Mouse (Mus musculus): ENCODE results near the gene Pax9.

Gene Pax9

DNA sequence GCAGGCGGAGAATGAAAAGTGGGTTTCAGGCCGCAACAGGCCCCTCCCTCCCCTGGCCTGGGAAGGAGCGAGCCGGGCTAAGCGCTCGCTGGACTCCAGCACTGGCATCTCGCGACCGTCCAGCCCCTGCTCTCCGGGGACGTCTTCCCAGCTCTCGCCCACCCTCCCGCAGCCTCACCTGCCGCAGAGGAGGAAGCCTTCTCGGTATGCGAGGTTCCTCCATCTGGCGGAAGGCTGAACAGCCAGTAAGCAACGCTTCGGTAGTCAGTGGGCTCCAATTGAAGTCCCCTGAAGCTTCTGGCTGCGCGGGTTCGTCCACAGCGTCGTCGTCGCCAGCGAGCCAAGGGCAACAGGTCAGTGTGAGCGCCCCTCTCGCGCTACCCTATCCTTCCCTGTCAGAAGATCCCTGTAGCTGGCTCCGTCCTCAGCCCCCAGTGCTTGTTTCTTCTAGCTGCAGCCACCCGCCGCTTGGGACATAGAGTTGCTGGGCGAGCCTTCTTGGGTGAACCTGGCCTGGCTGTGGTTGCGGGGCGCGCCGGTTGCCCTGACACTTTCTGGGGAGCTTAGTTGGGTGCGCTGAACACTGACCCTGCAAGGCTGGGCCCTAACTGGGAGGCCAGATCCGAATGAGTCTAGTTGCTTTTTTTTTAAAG, at the start of gene Pax9:
Pax9 (plus strand) TSS at position 341 of the 653 bp plus-strand sequence.
- DNase-seq: peak; percentile 17

DNA sequence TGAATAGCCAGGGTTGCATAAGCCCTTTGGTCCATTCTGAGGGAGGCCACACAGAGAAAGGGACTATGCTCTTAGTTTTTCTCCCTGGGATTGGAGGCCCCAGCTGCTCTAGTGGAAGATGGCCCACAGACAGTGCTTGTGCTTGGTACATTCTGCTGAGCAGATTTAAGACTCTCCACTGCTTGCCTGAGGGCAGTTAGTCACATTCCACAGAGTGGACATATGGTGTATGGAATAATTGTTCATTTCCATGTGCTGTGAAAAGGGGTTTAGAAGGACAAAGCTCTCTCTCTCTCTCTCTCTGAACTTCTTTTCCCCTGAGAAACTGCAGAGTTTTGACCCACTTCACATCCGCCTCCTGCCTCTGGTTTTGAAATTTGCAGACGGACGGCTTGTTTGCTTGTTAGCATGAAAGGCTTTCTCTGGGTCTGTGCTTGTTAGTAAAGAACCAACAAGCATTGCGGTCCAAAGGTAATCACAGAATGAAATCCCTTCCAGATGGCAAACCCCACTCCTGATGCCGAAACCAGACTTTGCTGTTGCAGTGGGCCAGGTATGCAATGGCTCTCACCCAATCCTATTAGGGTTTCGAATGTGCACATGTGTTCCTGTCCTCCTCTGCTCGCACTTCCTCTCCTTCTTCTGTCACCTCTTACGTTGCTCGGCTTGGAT, 22.0 kb upstream of the Pax9 start:
- DNase-seq: no peak

DNA sequence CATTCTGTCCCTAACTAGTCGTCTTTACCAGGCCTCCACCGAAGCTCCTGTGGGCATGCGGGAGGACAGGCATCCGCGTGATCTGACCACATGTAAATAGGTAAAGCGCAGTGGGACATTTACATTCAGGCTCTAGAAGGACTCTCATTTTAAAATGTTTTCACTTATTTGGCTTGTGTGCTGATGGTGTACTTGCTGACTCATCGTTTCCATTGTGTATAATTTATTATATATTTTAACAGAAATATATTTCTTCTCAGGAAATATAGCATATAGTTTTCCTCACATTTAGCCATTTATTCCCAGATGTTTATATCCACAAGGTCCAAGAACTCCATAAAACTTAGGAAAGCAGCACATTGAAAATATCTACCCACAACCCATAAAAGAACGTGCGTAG, 20.8 kb upstream of the Pax9 start:
- no peak for DNase-seq

DNA sequence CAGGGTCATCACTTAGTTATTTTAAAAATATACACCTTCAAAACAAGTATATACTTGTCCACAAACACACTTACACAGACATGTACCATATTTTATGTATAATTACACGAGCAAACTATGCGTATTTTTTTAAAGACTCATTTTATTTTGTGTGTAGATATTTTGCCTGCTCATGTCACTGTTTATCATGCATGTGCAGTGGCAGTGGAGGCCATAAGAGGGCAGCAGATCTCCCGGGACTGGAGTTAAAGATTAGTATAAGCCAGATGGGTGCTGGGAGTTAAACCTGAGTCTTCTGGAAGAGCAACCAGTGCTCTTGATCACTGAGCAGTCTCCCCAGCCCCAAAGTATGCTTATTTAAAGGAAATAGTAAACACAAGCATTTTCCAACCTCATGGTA, 16.8 kb upstream of the Pax9 start:
- peak; percentile 27 for DNase-seq

DNA sequence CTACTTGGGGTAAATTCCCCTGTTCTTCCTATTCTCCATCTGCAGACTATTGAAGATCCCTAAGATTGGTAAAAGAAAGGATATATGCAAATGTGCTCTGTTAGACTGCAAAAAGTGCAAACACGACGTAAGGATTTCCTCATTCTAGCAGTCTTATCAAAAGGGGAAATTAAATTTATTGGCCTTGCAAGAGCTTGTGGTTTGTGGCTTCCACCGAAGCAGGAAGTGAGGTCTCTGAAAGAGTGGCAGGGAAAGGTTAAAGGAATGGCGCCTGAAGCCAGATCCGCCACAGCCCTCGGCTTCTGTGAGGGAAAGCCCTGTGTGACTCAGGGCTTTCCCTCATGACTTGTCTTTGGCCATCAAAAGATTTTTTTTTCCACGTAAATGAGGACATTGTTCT, 13.9 kb upstream of the Pax9 start:
- no peak for DNase-seq

DNA sequence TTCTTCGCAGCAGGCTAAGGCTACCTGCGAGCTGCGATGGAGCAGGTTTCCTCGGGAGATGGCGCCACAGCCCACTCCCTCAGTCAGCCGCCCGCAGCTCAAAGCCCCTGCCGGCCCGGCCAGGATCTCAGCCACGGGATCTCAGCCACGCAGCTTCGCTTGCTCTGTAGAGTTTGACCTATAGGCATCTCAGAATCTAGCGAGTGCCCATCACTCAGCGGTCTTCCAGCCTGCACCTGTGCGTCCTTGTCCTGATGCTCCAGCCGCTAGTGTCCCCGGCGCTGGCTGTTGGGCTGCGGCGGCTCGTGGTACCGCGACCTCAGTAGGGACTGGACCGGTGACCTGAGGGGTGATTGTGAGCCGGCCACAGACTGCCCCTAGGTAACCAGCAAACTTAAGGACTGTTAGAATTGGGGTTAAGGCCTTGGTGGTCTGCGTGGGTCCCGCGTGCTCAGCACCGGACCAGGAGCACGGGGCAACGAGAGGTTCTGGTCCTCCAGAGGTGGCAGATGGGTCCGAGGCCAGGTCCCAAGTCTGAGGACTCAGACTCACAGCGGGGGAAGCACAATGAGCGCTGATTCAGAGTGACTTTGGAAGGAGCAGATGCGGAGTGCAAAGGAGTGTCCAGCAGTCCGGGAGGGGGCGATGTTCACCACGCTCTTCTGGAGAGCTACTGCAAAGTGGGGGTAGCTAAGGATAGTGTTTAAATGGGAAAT, 10.3 kb upstream of the Pax9 start:
- DNase-seq: peak; percentile 48

DNA sequence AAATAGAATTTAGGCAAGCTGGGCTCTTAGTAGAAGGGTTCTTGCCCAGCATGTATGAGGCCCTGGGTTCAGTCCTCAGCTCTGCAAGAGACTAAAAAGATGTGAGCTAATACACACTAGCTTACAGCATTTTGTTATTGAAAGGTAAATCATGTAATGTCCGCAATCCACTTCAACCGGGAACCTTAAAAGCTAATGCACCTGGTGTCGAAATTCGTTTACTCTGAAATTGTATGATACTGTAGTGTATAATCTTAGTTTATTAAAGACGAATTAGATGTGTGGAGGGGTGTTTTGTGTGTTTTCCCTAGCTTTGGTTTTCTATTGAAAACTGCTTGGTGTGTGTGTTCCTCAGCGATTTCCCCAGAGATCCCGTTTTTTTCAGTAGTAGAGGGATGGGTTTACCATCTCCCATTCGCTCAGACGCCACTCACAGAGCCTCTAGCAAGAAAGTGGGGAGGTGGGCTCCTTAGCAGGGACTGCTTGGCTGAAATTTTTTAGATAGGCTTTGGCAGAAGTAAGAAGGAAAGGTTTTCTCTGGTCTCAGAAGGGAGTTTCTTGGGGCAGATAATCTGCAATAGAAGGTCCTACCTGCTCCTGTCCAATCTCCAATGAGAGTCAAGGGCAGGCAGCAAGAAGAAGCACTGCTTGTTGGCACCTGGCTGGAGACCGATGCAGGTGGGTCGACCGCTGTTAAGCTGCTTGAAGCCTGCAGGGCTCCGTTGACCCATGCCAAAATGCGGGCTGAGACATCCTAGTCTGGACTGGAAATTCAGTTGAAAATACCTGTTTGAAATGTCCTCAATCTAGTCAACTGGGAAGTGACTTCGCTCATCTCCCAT, 3.7 kb upstream of the Pax9 start:
- peak; percentile 18 for DNase-seq

DNA sequence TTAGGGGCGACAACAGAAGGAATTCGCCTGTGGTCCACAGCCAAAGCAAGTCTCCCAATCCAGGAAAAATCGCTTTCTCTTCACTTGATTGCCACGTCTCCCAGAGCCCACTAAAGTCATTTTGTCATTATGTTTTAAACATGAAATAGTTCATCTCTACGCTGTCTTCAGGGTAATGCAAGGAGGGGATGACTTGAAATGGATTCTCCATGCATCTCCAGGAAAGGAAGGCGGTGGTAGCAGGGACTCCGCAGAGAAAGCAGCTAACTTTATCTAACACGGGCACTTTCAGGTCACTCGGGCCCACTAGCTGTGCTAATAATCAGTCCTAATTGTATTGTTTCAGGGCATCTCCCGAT, 3.1 kb upstream of the Pax9 start:
- no peak for DNase-seq

DNA sequence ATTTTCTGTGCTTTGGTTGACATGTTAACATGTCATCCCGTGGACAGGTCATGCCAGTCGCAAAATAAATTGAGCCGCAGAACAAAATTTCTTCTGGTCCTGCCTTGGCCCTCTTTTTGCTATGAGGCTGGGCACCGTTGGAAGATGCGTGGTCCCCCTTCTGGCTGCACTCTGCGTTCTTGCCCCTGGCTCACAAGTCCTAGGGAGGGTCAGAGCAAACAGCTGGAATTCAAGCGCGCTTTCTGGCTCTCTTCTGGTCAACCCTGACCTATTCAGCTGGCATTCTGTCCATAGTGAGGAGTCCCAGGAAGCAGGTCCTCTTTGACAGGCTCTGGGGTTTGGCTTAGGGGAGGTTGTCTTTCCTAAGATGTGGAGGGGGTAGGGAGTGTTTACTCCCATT, 2.6 kb upstream of the Pax9 start:
- DNase-seq: no peak

DNA sequence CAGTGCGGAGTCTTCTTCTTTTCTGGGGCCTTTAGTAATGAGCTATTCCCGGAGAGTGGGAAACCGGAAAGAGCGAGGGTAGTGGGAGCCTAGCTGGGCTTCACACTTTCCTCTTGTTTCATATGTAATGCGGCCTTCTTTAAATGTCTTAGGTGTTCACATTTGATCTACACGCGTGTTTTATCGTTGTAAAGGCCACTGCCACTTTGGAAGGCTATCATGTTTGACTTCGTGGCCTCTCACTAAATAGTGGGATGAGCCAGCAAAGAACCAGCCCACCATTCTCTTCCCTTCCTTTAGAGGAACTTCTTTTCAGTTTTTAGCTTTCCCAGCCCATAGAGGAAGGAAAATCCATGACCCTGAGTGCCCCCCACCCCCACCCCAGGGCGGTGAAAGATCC, 2.2 kb upstream of the Pax9 start:
- no peak for DNase-seq

DNA sequence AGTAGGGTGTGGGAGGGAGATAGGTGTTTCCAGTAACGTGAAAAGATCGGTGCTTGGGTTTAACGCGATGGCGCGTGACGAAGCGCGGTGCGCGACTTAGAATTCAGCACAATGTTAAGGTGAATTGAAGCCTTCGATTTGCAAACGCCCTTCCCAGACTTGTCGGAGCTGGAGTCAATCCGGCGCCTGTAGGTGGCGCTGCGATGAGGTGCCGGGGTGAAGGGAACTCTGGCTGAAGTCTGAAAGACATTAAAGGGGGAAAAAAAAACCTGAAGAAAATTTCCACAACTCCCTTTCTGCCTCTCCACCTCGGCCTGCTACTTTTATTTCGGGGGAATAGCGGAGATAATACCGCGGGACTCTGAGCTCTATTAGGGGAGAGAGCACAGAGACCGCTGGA, 1.8 kb upstream of the Pax9 start:
- DNase-seq: peak; percentile 20

DNA sequence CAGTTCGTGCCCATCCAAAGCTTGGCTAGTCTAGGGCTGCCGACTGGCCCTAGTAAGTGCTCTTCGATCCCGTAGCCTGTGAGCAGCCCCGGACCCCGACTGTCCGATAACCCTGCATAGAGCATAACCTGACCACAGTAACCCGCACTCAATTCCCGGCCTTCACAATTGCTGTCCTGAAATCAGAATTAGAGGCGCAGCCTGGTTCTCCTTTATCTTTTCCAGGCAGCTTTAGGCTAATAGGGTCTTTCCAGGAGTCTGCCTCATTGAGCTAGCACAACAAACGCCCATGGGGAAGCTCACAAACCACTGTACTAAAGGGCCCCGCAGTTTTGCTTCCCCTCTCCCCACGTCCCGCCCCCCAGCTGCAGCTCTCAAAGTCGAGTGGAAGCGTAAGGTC, 1.2 kb upstream of the Pax9 start:
- no peak for DNase-seq

DNA sequence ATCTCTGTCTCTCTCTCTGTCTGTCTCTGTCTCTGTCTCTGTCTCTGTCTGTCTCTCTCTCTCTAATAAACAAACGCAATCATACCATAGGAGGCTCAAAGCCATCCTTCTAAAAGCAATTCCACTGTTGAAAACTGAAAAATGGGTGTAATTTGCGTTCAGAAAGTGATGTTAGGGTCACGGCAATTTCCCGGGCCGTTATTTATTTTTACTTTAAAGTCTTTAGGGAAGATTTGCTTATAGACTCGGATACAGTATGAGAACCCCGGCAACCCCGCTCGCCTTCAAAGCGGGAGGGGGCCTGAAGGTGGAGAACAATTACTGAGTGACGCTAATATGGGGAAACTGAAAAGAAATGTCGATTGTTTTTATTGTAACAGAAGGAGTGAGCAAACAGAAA, 566 bp upstream of the Pax9 start:
- no peak for DNase-seq

DNA sequence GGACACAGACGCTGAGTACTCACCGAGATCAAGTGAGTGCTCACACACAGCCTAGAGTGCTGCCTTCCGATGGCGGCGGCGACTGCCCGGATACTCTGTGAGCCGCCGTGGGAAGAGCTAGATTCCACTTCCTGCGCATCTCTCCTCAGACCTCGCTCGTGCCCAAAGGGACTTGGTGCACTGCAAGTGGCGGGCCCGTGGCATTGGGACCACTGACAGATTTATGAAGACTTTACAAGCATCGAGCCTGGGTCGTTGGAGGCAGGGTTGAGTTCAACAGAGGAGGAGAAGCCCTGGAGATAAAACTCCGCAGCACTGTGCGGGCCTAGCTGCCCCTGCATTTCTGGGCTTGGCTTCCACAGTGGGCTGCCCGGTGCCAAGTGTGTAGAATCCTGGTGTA, 969 bp downstream of the Pax9 start:
- no peak for DNase-seq

DNA sequence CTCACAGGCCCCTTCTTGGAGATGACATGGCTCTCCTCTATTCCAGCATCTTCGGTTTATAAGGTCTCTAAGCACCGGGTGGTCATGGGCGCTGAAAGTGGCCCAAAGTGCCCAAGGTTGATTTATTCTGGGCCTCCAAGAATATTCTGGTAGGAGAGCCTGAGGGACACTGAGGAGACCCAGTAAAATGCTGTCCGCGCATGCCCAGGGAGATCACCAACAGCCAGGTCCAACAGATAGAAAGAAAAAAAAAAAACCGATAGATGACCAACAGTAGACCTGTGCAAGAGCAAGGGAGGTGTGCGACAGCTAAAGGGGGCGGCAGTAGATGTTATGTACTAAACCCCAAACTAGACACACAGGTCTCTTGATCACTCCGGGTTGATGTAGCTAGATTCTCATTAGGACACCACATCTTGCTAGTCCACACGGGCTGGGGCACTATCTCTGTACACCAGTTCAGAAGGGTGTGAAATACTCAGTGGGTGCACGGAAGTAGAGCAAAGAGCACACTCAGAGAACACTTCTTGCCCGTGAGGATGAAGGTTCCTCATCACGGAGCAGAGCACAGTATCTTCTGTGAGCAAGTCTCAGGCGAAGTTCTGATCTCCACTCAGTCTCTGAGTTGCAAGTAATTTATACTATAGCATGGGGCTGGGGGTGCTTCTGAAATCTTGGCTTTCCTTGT, 2.0 kb downstream of the Pax9 start:
- no peak for DNase-seq

DNA sequence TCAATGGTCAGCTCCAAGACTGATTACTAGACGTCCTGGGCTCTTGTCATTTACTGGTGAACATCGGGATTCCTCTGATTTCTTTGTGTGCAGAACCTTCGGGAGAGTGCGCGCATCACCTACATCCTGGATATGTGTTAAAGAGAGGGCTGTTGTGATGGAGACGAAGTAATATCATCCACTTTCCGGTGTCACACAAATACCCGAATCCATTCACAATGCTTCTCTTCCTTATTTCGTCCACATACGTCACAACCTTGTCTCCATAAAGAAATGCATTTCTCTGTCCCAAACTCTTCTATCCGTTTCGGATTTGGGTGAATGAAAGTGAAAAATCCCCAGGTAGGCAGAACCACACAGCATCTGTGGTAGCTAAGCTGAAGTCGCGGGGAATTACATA, 2.8 kb downstream of the Pax9 start:
- no peak for DNase-seq

DNA sequence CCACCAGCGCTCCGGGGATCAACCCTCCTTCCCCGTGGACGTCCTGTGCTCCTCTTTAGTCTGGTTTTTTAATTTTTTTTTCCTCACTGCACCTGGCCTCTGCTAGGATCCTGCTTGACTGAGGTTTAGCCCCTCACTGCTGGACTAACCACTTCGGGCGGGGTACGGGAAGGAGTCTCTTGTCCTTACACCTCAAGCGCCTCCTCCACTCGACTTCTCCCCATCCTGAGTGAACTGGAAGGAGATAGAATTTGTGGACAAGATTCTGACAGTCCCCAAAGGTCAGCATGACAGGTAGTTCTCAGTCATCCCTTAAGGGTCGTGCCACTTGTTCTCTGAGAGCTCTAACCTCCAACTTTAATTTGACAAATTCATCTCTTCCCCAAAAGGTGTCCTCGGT, 3.4 kb downstream of the Pax9 start:
- DNase-seq: no peak

DNA sequence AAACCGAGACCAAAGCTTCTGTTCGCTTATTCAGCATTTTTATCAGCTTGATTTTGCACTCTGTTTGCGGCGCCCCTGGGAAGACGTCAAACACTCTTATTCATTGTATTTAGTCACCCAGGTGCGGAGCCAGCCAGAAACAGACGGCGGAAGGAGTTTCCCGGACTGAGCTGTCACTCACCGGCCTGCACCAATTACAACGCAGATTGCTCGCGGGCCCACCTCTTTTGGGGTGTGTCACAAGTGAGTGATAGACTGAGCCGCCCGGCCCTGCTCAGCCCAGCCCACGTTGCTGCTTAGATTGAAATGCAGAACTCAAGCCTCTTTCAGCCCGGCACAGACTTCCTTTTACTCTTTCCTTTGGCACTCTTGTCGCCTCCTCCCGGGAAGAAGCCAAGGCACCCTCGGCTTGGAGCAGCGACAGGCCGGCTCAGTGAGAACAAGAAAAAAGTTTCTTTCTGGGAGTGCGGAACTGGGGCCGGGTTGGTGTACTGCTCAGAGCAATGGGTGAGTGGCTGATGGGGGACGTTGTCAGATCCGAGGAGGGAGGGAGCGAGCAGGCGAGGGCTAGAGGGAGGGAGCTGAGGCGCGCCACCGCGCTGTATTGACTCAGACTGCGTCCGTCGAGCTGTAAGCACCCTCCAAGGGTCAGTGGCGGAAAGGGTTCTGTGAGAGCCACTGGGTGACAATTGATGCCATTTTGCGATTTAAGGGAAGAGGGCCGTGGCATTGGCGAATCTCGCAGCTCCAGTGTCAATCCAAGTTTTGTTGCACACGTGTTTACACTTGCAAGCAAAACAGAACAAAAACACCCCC, 4.0 kb downstream of the Pax9 start:
- peak; percentile 62 for DNase-seq

DNA sequence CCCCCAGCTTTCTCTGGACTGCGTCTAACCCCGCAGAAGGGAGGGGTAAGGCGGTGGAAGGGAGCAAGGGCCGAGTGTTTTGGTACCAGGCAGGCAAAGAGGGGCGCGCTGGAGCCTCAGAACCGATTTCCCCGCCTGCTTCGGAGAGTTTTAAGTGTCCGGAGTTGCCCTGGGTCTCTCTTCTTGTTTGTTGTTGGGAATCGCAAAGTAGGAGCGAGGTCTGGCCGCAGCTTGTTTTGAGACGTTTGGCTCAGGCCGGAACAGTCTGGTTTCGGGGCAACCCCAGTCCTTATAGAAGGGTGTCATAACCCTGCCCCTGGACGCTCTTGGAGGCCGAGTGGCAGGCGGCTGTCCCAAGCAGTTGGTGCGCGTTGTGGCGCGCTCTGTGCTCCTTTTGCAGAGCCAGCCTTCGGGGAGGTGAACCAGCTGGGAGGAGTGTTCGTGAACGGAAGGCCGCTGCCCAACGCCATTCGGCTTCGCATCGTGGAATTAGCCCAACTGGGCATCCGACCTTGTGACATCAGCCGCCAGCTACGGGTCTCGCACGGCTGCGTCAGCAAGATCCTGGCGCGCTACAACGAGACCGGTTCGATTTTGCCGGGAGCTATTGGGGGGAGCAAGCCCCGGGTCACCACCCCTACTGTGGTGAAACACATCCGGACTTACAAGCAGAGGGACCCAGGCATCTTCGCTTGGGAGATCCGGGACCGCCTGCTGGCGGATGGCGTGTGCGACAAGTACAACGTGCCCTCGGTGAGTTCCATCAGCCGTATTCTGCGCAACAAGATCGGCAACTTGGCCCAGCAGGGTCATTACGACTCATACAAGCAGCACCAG, 4.8 kb downstream of the Pax9 start:
- peak; percentile 32 for DNase-seq

DNA sequence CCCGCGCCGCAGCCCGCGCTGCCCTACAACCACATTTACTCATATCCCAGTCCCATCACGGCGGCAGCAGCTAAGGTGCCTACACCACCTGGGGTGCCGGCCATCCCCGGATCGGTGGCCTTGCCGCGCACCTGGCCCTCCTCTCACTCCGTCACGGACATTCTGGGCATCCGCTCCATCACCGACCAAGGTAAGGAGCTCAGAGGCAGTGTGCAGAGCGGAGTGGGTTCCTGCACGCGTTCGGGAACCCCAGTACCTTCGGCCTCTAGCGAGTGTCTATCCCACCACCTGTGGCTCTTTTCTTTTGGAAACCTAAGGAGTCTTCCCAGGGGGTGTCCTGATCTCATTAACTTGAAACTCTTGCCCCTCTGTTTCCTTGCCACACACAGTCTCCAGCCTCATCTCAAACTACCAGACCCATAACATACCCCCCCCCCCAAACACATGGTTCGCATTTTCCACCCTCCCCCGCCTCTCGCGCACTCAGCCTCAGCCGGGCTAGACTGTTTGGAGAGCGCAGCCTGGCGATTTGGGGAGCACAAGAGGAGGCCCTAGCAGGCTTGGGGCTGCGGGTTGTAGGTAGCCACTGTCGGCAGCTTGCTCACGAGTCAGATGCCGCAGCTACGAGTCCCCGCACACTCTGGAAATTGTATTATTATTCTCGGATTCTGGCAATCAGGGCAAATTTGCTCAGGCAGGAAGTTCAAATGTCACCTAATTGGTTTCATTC, 5.6 kb downstream of the Pax9 start:
- DNase-seq: no peak

Measured in kidney, adult 18-20 months (tissue).